Mouse (Mus musculus) cortical plate, adult 2 months (tissue): ENCODE data around the gene Vpreb3.

Experiments used
- CTCF ChIP-seq: fragments of 200-500 bp; IDR thresholded peaks from 2 replicates; pipeline ENCODE4 v1.5.1; 2011; ENCODE audit warnings: mild to moderate bottlenecking, control low read depth, low read length; ENCODE audit not compliant: insufficient read depth; ENCODE audit errors: extremely low read depth
- POLR2A ChIP-seq: fragments of 200-500 bp; IDR thresholded peaks from 2 replicates; pipeline ENCODE4 v1.6.1; 2011; ENCODE audit warnings: mild to moderate bottlenecking, low read length, control low read depth; ENCODE audit not compliant: insufficient read depth; ENCODE audit errors: extremely low read depth

DNA sequence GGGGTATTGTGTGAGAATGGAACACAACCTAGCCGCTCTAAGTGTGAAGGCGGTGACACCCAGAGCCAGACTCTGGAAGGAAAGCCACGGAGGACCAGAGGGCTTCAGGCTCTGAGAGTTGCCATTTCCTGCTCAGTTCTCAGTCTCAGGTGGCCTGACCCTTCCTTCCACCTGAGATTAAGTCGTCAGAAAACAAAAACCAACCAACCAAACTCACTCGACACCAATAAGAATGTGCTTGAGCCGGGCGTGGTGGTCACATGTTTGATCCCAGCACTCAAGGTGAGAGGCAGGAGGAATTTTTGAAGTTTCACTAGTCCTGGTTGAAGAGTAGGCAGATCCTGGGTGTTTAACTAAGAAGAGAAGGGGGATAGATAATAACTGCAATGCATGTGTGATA is 3.0 kb downstream of the Vpreb3 start:
- TF ChIP-seq CTCF (no peak), POLR2A (no peak)
